Mouse (Mus musculus): Measurements from ENCODE around the gene Gpx7. TPM values are rescaled to one million over a fixed set of nuclear protein-coding genes. Genes with fewer than 3 reads are reported as not detected.

Gpx7 gene
- 1.6 TPM for total RNA-seq (2023)

GRCm38 (mm10) chr4:108406861-108407401 is at the start of gene Gpx7:
TSS of gene Gpx7 (minus strand) at chr4:108406961.

GRCm38 (mm10) chr4:108383183-108383714 is 23.5 kb downstream of the Gpx7 start, which contains the start of gene Shisal2a:
TSS of gene Shisal2a (minus strand) at chr4:108383349.

Other genes with a start within 250 kb of the Gpx7 start
- gene Echdc2, start 241.5 kb downstream of the Gpx7 start, total RNA-seq (2023), result 0.88 TPM
- not detected for gene Zyg11a, start 188.9 kb downstream of the Gpx7 start, total RNA-seq (2023)
- 41.2 TPM for gene Zyg11b, start 105.9 kb downstream of the Gpx7 start, total RNA-seq (2023)
- 21.4 TPM for gene Coa7, start 78.8 kb downstream of the Gpx7 start, total RNA-seq (2023)
- not detected for gene Shisal2a, start 23.6 kb downstream of the Gpx7 start, total RNA-seq (2023)
- 201 TPM for gene Tut4, start 52.5 kb upstream of the Gpx7 start, total RNA-seq (2023)
- gene Prpf38a, start 172.4 kb upstream of the Gpx7 start, total RNA-seq (2023), result 56.2 TPM
- 3.3 TPM for gene Orc1, start 172.5 kb upstream of the Gpx7 start, total RNA-seq (2023)
- gene Cc2d1b, start 213.0 kb upstream of the Gpx7 start, total RNA-seq (2023), result 111 TPM

All from CD4-positive naive resting alpha-beta T cell, adult 76 days (primary cell).